Mouse (Mus musculus): ENCODE measurements around the gene Sgf29. TPM values are rescaled to one million over a fixed set of nuclear protein-coding genes. Genes with fewer than 3 reads are reported as not detected.

Gene Sgf29
- polyA plus RNA-seq, 1 experiment from 2014 or later, result 22.7 TPM

- DNase-seq (no peak), ATAC-seq (no peak)
- TF ChIP-seq CTCF (IDR thresholded peaks at IDR 0.05; ENCODE audit: low read depth), result no peak
- Histone ChIP-seq H3K4me1 (ENCODE audit: insufficient read depth) (peaks cover 15% of the 10 kb centered on the region), H3K4me3 (ENCODE audit: low read depth, low read length) (no peak overlapping the region), H3K9ac (replicated peaks) (no peak overlapping the region), H3K4me2 (ENCODE audit: low read depth, low read length) (peak overlapping the region; percentile 70), H3K27ac (ENCODE audit: low read depth) (no peak overlapping the region), H3K27me3 (ENCODE audit: insufficient read depth, low read length) (peaks cover 3% of the 10 kb centered on the region), H3K9me3 (ENCODE audit: low read length) (no peaks in the 10 kb centered on the region), H3K36me3 (replicated peaks; ENCODE audit: insufficient read depth, low read length) (peaks cover 16% of the 10 kb centered on the region)
- 82% methylated on average over 25 of the region's 25 CpGs for WGBS (ENCODE audit: insufficient replicate concordance)
Observed at GRCm38 (mm10) chr7:126700063-126701015, 51.2 kb downstream of the Sgf29 start.

- DNase-seq, result peak; percentile 94
- H3K36me3 ChIP-seq (replicated peaks; ENCODE audit: insufficient read depth, low read length), result peaks cover 16% of the 10 kb centered on the region
- 2% methylated on average over 11 of the region's 11 CpGs for WGBS (ENCODE audit: insufficient replicate concordance)
- peaks cover 3% of the 10 kb centered on the region for H3K27me3 ChIP-seq (ENCODE audit: insufficient read depth, low read length)
- ATAC-seq, result peak; percentile 54
- H3K27ac ChIP-seq (ENCODE audit: low read depth), result peak overlapping the region; percentile 91; the same call in 1 of the 2 replicates
- H3K9ac ChIP-seq (replicated peaks), result peak overlapping the region; percentile 28
- H3K4me3 ChIP-seq (ENCODE audit: low read depth, low read length), result peak overlapping the region; percentile 56
- peak; percentile 97 for TF ChIP-seq CTCF (IDR thresholded peaks at IDR 0.05; ENCODE audit: low read depth)
- TF ChIP-seq EP300 (IDR thresholded peaks at IDR 0.05; ENCODE audit: low read depth), result no peak
- peak overlapping the region; percentile 70 for H3K4me2 ChIP-seq (ENCODE audit: low read depth, low read length)
- H3K4me1 ChIP-seq (ENCODE audit: insufficient read depth), result peaks cover 15% of the 10 kb centered on the region
- no peaks in the 10 kb centered on the region for H3K9me3 ChIP-seq (ENCODE audit: low read length)
Observed at GRCm38 (mm10) chr7:126701070-126701469, 52.0 kb downstream of the Sgf29 start.

- DNase-seq (no peak), ATAC-seq (0 out of 2 replicates have a peak, but pooled peaks have one; percentile 1)
- 44% methylated on average over 24 of the region's 24 CpGs for WGBS (ENCODE audit: insufficient replicate concordance)
- H3K9me3 ChIP-seq (ENCODE audit: low read length), result no peaks in the 10 kb centered on the region
- no peak for TF ChIP-seq EP300 (IDR thresholded peaks at IDR 0.05; ENCODE audit: low read depth)
- no peak for TF ChIP-seq CTCF (IDR thresholded peaks at IDR 0.05; ENCODE audit: low read depth)
- H3K36me3 ChIP-seq (replicated peaks; ENCODE audit: insufficient read depth, low read length), result peaks cover 16% of the 10 kb centered on the region
- peak overlapping the region; percentile 38 for H3K9ac ChIP-seq (replicated peaks)
- H3K4me2 ChIP-seq (ENCODE audit: low read depth, low read length), result peak overlapping the region; percentile 70
- H3K27me3 ChIP-seq (ENCODE audit: insufficient read depth, low read length), result peaks cover 3% of the 10 kb centered on the region
- H3K4me1 ChIP-seq (ENCODE audit: insufficient read depth), result peaks cover 11% of the 10 kb centered on the region
- peak overlapping the region; percentile 91 for H3K27ac ChIP-seq (ENCODE audit: low read depth)
- H3K4me3 ChIP-seq (ENCODE audit: low read depth, low read length), result peak overlapping the region; percentile 56
Observed at GRCm38 (mm10) chr7:126701559-126702357, 52.6 kb downstream of the Sgf29 start.

GRCm38 (mm10) chr7:126702358-126702757, 53.2 kb downstream of the Sgf29 start:
- Histone ChIP-seq H3K4me3 (ENCODE audit: low read depth, low read length) (peak overlapping the region; percentile 56), H3K9me3 (ENCODE audit: low read length) (no peaks in the 10 kb centered on the region), H3K27ac (ENCODE audit: low read depth) (peak overlapping the region; percentile 91), H3K4me1 (ENCODE audit: insufficient read depth) (peaks cover 11% of the 10 kb centered on the region), H3K4me2 (ENCODE audit: low read depth, low read length) (peak overlapping the region; percentile 70), H3K36me3 (replicated peaks; ENCODE audit: insufficient read depth, low read length) (peaks cover 16% of the 10 kb centered on the region), H3K9ac (replicated peaks) (peak overlapping the region; percentile 38), H3K27me3 (ENCODE audit: insufficient read depth, low read length) (peaks cover 3% of the 10 kb centered on the region)
- DNase-seq, result peak; percentile 43
- WGBS (ENCODE audit: insufficient replicate concordance), result 42% methylated on average over 6 of the region's 6 CpGs
- ATAC-seq, result peak; percentile 8; the same call in 1 of the 2 replicates
- no peak for TF ChIP-seq CTCF (IDR thresholded peaks at IDR 0.05; ENCODE audit: low read depth)
- TF ChIP-seq EP300 (IDR thresholded peaks at IDR 0.05; ENCODE audit: low read depth), result no peak

- 38% methylated on average over 12 of the region's 12 CpGs for WGBS (ENCODE audit: insufficient replicate concordance)
Observed at GRCm38 (mm10) chr7:126702861-126703756, 54.0 kb downstream of the Sgf29 start.

More at GRCm38 (mm10) chr7:126702861-126703756, 54.0 kb downstream of the Sgf29 start:
- H3K9ac ChIP-seq (replicated peaks), result peak overlapping the region; percentile 38
- peaks cover 3% of the 10 kb centered on the region for H3K27me3 ChIP-seq (ENCODE audit: insufficient read depth, low read length)
- no peaks in the 10 kb centered on the region for H3K9me3 ChIP-seq (ENCODE audit: low read length)
- DNase-seq, result peak; percentile 41
- H3K4me2 ChIP-seq (ENCODE audit: low read depth, low read length), result peak overlapping the region; percentile 70
- TF ChIP-seq EP300 (IDR thresholded peaks at IDR 0.05; ENCODE audit: low read depth) (no peak), CTCF (IDR thresholded peaks at IDR 0.05; ENCODE audit: low read depth) (no peak)
- ATAC-seq, result no peak
- H3K27ac ChIP-seq (ENCODE audit: low read depth), result peak overlapping the region; percentile 91
- H3K4me1 ChIP-seq (ENCODE audit: insufficient read depth), result peaks cover 11% of the 10 kb centered on the region
- peaks cover 15% of the 10 kb centered on the region for H3K36me3 ChIP-seq (replicated peaks; ENCODE audit: insufficient read depth, low read length)
- peak overlapping the region; percentile 56 for H3K4me3 ChIP-seq (ENCODE audit: low read depth, low read length)

Data from liver, postnatal 0 days (tissue).